Mouse (Mus musculus) naive thymus-derived CD4-positive, alpha-beta T cell, adult 2 months (primary cell): ENCODE measurements at regions not wholly inside any gene's neighbourhood (a gene's known extent, or its start where the extent isn't known, plus 50 kb on each side); places are given as distances from the start of the nearest gene placed in this dataset.

Experiments used
- DNase-seq: peaks from one replicate; pipeline ENCODE4 v3.0.0-alpha.2; 2011; ENCODE audit warnings: low read depth

- peak; percentile 13 for DNase-seq
Measured at GRCm38 (mm10) chr2:45239501-45240292, 122.5 kb upstream of the Zeb2 start.

DNA sequence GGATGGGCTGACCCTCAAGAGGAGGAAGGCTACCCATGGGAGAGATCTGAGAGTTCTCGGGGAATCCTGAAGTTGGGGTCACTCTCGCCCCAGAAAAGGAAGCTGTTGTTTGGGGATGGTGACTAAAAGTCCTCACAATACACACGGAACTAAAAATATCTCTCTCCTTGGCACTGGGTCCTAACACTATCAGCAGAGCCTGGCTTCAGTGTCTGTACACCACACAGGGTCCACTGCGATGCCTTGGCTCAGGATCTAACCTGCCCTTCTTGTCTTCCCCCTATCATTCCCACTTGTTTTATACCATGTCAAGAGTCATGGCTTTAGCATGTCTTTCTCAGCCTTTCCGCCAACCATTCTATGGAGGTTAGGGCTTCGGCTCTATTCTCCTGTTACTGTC, 121.8 kb upstream of the Zeb2 start:
- no peak for DNase-seq

- DNase-seq: no peak
Measured at GRCm38 (mm10) chr2:45236168-45236700, 119.0 kb upstream of the Zeb2 start.

DNA sequence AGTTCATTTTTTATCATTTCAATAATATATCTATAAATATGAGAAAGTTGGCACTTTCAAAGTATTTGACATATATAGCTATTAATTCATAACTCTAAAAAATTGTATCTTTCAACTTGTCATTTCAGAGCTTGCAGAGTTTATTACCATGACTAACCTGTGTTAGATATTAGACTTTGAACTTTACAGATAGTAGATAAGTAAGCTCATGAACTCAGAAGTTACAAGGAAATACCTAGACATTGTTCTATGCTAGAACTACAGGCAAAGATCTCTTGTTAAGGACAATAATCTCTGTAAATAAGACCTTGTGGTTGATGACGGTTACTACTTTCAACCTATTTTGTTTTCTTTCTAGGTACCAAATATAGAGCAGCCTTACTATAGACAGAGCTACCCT, 117.0 kb upstream of the Zeb2 start:
- no peak for DNase-seq

DNA sequence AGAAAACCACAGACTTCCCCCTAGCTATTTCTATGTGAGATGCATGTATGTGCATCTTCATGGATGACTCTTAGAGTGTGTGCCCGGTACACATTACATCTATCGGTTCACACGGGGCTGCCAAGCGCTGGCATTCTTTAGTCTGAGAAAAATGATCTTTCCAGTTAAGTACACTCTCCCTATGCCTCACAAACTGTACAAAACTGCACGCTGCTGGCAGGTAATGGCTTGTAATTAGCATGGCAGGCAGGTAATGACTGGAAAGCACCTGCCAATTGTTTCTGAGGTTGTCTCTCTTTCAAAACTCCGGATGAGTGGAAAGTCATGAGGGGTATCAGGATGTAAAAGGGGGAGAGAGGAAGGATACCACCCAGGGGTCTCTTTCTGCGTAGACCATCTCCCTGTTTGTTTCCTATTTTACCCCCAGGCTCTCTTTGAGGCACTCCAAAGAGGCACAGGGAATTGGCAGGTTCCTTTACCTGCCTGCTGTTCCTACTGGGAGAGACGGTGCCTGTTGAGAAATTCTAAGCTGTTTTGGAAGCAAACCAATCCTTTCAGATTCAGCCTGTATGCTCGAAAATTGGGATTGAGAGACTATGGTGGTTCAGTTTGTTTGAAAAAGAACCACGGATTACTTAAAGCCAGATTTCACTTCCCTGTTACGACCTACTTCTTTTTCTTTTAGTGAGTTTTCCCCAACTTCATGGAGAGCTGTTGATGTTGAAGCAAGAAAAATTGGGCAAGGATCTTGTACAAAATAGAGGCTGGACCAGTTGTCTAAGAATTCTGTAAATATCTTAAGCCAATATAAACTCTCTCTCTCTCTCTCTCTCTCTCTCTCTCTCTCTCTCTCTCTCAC, 113.4 kb upstream of the Zeb2 start:
- DNase-seq: no peak

GRCm38 (mm10) chr2:45229501-45229900, 112.3 kb upstream of the Zeb2 start:
- DNase-seq: no peak

DNA sequence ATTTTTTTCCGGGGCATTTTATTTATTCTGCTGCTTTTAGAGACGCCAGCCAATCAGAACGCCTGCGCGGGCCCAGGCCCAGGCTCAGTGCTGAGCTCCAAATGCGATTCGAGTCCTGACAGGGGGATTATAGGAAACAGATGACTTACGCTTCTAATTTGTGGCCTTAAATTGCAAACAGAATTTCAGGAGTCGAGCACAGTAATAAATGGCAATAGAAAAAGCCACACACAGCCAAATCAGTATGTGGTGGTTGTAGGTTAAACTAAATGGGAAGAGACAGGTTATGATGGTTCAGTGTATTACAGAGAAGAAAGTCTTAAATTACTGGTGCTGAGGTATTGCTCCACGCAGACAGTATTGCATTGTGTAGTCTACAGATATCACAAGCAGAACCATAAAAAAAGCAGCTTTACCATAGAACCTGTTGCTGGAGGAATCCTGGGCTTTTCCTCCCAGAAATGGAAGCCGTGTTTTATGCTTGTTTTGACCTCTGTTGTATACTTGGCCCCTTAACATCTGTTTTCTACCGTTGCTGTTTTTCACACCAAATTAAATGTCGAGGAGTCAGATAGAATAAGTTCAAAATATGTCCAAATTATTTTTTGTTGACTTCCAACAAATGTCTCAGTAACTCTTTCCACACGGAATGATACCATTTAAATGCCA, 110.2 kb upstream of the Zeb2 start:
- no peak for DNase-seq

- no peak for DNase-seq
Measured at GRCm38 (mm10) chr2:45226045-45226370, 108.8 kb upstream of the Zeb2 start.

DNA sequence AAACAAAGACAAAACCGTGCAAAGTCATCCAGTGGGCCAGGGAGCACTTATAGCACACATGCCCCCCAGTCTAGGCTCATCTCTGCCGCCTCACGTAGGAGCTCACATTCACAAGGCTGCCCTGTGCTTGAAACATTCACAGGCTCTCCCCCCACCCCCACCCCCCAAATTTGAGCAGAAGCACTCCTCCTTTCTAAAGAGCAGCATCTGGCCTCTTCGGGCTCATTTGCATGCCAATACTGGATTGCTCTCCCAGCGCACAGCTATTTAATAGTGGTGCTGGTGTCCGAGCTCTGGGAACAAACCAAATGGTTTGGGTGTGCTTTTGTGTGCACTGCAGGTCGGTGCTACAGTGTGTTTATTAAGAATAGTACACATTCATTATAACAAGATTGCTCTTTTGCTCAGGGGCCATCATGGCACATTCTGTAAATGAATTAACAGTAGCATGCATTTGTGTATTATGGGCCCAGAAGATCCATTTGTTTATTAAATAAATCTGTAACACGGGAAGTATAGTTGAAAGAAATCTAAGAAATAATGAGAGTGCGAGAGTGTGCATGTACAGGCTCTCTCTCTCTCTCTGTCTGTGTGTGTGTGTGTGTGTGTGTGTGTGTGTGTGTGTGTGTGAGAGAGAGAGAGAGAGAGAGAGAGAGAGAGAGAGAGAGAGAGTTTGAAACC, 108.3 kb upstream of the Zeb2 start:
- DNase-seq: no peak

GRCm38 (mm10) chr2:45222213-45222612, 105.0 kb upstream of the Zeb2 start:
- no peak for DNase-seq

- DNase-seq: no peak
Measured at GRCm38 (mm10) chr2:45219851-45220250, 102.7 kb upstream of the Zeb2 start.

DNA sequence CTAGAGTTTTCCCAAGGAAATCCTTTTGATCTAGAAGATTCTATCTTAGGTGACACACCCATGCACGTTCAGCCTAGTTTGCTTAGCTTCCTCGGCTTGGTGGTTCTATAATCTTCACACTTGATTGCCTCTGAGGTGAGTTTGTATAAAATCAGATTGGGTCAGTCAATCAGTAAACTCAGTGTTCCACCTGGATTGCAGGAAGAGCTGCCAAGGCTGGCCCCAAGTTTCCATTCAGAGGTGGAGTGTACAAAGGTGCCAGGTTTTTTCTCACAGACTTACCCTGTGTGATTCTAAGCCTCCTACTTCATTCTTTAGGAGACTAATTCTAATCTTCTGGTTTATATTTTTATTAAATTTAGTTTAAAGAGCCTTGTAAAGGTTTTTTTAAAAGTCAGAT, 95.6 kb upstream of the Zeb2 start:
- no peak for DNase-seq

DNA sequence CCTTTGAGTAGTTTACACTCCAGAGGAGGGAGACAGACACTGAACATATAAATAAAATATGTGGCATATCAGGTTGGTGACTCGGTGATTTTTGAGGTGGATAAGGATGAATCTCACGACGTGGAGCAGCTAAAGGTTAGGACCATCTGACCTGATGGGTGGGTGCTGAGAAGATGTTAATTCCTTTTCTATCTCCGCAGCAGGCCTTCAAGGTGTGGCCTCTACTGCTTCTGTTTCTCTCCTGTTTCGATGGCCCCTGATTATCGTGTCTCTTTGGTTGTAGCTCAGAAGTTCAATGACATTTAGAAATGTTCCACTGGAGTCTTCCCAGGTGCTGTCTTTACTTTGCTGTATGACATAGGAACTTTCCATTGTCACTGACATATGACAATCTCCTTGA, 91.3 kb upstream of the Zeb2 start:
- DNase-seq: no peak

- DNase-seq: no peak
Measured at GRCm38 (mm10) chr2:45205756-45206155, 88.6 kb upstream of the Zeb2 start.

DNA sequence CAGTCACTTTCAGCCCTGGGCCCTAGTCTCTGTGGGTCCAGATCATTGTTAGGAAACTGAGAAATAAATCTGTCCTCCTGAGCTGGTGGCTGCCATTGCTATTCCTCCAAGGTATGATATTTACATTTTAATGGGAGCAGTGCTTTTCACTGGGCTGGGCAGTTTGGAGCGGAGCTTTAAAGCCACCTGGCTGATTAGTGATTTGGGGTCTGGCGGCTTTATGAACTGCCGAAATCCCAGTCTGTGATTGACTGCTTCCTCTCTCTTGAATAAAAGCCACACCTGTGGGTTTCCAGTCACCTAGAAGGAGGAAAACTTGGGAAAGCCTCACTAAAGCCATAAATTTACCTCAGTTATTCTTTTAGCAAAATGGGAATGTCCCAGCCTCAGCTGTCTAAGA, 88.0 kb upstream of the Zeb2 start:
- DNase-seq: no peak

DNA sequence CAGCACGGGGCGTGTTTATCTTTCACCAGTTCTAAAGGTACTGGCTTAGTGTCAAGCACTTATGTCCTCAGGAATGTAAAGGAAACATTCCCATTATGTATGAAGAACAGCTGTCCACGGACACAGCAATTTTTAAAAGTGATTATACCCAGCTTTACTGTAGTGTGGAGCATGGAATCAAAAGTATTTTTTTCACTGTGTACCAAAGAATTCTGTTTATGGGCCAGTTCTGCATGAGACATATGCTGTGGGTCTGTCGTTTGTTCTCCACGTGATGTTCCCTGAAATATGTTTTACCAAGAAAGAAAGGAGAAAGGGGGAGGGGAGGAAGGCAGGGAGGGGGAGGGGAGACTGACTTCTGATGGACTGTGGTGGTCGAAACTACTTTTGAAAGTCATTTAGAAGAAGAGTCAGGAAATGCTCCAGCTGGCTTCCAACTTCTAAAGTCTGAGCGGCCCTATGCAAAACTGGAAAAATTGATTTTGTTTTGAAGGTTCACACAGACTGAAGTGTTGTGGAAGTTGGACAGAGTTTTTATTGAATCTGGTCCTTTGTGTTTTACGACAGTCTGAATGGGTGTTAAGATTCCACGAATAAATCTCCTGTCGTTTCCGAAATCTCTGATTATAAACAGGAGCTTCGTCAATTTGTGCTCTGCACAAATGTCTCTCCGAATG, 80.9 kb upstream of the Zeb2 start:
- no peak for DNase-seq

DNA sequence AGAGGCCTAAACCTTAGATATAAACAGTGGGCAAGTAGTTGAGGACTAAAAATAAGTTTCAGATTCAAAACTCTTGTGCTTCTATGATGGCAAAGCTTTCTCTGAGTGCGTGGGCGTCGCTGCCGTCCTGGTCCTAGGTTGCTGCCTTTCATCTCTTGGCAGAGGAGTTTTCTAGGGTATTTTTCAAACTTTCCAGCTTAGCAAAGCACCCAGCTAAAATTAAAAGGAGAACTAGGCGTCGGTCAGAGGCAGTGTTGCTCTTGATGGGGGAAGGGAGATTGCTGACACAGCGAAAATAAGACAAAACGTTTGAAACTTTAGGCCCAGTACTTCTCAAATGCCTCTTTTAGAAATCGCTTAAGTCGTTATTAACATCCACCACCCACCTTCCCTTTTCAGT, 80.1 kb upstream of the Zeb2 start:
- DNase-seq: peak; percentile 6

- DNase-seq: no peak
Measured at GRCm38 (mm10) chr2:45196511-45196910, 79.3 kb upstream of the Zeb2 start.

- no peak for DNase-seq
Measured at GRCm38 (mm10) chr2:45194335-45194734, 77.1 kb upstream of the Zeb2 start.

- no peak for DNase-seq
Measured at GRCm38 (mm10) chr2:45185621-45185999, 68.4 kb upstream of the Zeb2 start.
